13 mouse cellular contexts compared by ENCODE assay signal in genomic region chr14:79851795-79852194, GRCm38 (mm10).
"Had no signal": no experiment of that assay in that cellular context is flagged by ENCODE, and none has a peak within 500 bp of the region (broad histone marks: within the 10 kb centered on the region; RNA-seq: fewer than 3 reads in every experiment).

No protein-coding gene starts in this region.

- H3K27me3 ChIP-seq: liver, embryonic 15.5 days; neural tube, embryonic 12.5 days; stomach, embryonic 15.5 days had no signal

- DNase-seq: lung, adult 2 months; lung, postnatal 36 days; right cerebral cortex, postnatal 25 days; thymus, adult 2 months; thymus, postnatal 25 days had no signal

- H3K9ac ChIP-seq: liver, embryonic 15.5 days; midbrain, embryonic 12.5 days; neural tube, embryonic 12.5 days; stomach, embryonic 15.5 days had no signal

- H3K9me3 ChIP-seq: limb, embryonic 10.5 days; liver, embryonic 15.5 days; midbrain, embryonic 12.5 days; neural tube, embryonic 12.5 days; stomach, embryonic 15.5 days had no signal

- H3K4me2 ChIP-seq: liver, embryonic 11.5 days; liver, embryonic 15.5 days; midbrain, embryonic 12.5 days; neural tube, embryonic 12.5 days; stomach, embryonic 15.5 days had no signal

- H3K36me3 ChIP-seq: limb, embryonic 10.5 days; liver, embryonic 15.5 days; midbrain, embryonic 12.5 days; neural tube, embryonic 12.5 days; stomach, embryonic 15.5 days had no signal

- ATAC-seq: lung, postnatal 0 days had no signal

- H3K4me1 ChIP-seq: liver, embryonic 15.5 days; stomach, embryonic 15.5 days had no signal

- H3K4me3 ChIP-seq: left cerebral cortex, adult 2 months; limb, embryonic 10.5 days; liver, embryonic 15.5 days; midbrain, embryonic 12.5 days; neural tube, embryonic 12.5 days; stomach, embryonic 15.5 days had no signal

- H3K27ac ChIP-seq: left cerebral cortex, adult 2 months; limb, embryonic 10.5 days; liver, embryonic 15.5 days; midbrain, embryonic 12.5 days; neural tube, embryonic 12.5 days; stomach, embryonic 15.5 days had no signal
